Mouse (Mus musculus) cerebellum, adult 9-10 months (tissue): ENCODE data around the gene Ampd3.

Source experiments
- DNase-seq: peaks from one replicate; pipeline ENCODE4 v3.0.0; 2022

Ampd3 gene

GRCm38 (mm10) chr7:110803131-110803530, 35.1 kb downstream of the Ampd3 start:
- no peak for DNase-seq

GRCm38 (mm10) chr7:110804266-110804665, 36.3 kb downstream of the Ampd3 start:
- DNase-seq, result peak; percentile 34

- no peak for DNase-seq
Observed at GRCm38 (mm10) chr7:110807460-110808030, 39.5 kb downstream of the Ampd3 start.

DNA sequence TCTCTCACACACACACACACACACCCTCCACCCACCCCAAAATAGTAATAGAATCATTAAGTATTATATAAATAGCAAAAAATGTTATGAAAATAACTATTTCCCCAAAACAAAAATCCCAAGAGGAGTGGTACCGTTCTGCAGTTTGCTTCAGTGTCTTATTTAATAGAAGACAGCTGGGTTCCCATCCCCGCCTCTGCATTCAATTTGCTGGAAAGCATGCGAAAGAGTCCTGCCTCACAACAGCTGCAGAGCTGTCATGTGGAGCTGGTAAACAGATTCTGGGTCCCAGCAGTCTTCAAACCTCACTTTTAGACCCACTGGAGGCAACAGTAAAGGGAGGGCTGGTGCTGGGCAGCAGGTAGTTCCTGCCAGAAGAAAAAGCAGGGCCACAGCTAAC, 41.0 kb downstream of the Ampd3 start:
- no peak for DNase-seq

DNA sequence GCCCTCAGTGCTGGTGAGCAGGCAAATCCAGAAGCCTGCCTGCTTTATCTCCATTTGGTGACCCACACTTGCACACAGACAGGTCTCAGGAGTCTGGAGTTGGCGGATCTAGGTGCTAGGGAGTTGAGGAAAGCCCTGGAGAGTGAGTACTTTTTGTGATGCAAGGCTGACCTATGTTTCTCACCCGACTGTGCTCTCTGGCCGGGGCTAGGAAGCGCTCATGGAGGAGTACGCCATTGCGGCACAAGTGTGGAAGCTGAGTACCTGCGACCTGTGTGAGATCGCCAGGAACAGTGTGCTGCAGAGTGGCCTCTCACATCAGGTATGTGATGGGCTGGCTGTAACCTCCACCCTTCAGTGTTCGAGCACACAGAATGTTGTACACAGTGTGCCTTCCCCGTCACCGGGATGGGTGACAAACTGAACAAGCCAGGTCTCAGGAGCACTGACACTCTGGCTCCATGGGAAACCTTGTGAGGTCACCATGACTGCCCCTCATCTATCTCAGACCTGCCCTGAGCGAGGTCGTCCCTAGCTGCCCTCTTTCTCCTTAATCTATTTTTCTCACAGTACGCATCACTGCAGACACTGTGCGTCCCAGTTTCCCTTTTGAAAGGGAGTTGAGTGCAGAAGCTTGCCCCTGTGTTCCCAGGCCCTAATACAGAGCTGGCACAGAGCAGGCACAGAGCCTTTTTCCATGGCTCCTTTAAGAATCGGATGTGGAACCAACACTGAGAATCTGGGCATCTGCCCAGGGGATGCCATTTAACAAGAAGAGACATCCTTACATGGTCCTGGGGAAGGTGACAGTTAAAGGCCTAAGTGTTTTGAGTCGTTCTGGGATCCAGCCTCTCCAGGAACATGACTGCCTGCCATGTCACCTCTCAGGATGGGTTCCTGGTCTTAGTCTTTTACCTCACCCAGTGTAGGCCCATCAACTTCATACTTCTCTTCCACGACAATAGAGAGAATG, 41.9 kb downstream of the Ampd3 start:
- DNase-seq, result no peak

DNA sequence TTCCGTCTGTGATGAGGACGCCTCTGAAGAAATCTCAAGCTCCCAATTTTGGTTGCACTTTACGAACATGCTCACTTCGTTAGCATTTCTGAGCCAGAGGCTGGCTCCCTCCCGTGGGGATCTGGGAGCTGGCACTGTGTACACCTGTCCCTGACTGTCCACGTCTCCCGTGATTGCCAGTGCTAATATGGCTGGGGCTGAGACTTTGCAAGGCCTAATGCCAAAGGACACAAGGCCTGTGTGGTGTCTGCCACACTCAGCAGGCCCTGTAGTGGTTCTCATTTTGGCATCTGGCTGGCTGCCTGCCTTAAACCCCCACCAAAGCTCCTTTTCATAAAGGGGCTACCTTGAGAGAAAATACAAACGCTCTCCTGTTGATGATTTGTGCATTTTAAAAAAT, 43.0 kb downstream of the Ampd3 start:
- DNase-seq, result no peak

DNA sequence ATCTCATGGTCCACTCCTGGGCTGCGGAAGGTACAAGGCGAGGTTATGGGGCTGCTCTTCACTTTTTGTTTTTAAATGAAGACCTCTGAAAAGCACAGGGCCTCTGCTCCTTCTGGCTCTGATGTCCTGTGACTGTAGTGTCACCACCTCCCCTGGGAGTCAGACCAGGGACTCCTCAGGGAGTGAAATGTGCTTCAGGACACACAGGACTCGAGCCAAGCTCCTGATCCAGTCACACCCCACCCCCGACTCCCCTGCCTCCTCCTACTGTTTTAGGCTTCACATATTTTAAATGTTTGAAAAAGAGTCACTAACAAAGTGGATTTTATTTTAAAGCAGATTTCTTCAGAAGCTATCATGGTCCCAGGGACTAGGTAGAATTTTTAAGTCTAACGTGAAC, 43.5 kb downstream of the Ampd3 start:
- DNase-seq, result no peak

- no peak for DNase-seq
Observed at GRCm38 (mm10) chr7:110813983-110814382, 46.0 kb downstream of the Ampd3 start.

GRCm38 (mm10) chr7:110816037-110816436, 48.0 kb downstream of the Ampd3 start:
- peak; percentile 51 for DNase-seq

DNA sequence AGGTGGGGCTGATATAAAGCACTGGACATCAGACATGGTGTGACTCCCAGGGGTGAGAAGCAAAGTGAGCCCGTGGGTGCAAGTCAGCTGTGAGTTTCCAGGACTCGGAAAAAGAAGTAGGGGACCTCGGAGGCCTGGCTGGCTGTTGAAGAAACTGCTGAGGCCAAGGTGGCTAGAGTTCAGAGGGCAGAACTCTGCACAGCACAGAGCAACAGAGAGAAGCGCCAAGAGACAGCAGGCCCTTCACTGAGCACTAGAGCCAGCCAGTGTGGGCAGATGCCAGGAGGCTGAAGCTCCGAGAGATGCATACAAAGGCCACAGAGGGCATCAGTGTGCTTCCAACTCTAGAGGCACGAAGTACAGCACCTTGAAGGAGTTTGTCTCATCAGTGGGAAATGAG, 50.2 kb downstream of the Ampd3 start:
- no peak for DNase-seq

DNA sequence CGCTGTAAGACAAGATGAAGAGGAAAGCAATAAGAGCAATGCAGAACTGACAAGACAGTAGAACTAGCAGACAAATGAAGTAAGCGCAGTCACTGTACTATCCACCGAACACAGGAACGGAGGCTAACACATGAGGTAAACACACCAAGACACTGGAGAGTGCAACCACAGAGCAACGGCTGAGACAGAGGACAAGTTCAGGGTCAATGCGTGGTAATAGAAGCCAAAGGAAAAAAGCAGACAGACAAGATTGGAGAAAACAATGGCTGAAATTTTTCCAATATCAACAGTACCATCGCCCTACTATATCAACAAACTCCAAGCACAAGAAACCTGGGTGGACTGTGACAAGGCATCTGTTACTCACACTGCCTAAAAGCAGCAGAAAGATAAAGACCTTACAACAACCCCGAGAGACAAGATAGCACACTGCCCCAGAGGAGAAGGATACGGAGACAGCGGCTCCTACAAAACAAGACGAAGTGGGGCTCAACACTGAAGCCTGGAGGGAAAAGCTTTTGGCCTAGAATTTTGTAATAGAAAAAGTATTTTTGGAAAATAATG, 50.9 kb downstream of the Ampd3 start:
- no peak for DNase-seq

DNA sequence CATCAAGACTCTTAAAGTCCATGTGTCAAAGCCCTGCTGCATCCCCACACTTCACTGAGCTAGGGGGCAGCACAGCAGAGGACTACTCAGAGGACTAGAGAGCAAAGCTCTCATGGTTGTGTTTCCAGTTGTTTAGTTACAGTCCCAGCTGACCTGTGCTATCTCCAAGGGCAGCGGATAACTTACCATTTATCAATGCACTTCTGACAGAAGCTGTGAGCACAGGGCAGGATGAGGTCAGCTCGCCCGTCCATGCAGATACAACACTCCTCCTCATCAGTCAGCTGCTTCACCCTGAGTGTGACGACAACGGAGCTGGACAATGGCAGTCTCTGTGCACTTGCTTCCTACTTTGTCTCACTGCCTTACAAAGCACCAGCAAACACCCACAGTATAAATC, 53.1 kb downstream of the Ampd3 start:
- DNase-seq, result no peak

DNA sequence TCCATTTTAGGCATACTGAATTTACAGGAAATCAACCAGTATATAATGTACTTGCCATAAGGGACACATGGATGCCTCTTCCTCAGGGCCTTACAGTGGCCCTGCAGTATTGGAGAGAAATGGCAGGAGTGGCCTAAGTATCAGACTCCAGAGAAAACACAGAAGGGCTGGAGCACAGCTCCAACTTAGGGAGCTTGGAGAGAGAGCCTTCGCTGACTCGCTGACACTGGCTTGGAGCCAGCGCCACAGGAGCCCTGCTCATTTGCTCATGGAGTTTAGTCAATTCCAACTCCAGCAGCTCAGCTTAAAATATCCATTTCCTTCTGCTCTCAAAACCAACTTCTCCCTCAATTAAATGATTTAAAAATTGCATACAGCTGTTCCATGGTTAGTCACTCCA, 53.6 kb downstream of the Ampd3 start:
- peak; percentile 58 for DNase-seq

GRCm38 (mm10) chr7:110822055-110822454, 54.0 kb downstream of the Ampd3 start:
- no peak for DNase-seq

DNA sequence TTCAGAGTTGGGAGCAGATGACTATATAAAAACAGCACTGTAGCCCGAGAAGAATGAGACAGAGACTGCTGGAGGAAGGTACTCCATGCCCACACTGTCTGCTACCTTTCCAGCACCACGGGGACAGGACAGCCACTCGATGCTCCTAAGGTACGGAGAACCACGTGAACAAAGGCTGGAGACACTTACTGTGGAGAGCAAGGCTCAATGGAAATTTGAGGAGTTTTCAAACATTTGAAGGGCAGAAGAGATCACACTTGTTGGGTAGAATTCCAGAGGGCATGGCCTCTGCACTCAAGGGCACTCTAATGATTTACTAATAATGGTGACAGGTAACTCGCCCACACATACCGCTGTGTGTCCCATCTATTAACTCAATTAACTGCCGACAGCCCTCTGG, 55.1 kb downstream of the Ampd3 start:
- no peak for DNase-seq

DNA sequence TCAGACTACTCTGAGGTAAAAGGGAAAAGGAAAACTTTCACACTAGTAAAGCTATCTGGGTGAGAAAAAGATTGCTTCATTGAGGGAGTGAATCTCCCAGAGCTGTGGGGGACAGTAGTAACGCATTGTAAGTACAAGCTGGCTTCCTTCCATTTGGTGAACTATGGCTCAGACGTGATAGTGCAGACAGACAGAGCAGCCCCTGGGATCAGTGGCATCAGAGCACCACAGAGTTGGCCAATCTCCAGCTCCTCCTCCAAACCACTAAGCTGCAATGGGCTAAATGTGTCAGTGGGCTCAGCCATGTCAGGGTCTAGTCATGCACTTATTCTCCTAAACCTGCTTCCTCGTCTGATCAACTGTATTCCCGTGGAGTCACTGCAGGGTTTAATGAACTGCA, 55.6 kb downstream of the Ampd3 start:
- no peak for DNase-seq

- DNase-seq, result no peak
Observed at GRCm38 (mm10) chr7:110823995-110824953, 56.3 kb downstream of the Ampd3 start.

DNA sequence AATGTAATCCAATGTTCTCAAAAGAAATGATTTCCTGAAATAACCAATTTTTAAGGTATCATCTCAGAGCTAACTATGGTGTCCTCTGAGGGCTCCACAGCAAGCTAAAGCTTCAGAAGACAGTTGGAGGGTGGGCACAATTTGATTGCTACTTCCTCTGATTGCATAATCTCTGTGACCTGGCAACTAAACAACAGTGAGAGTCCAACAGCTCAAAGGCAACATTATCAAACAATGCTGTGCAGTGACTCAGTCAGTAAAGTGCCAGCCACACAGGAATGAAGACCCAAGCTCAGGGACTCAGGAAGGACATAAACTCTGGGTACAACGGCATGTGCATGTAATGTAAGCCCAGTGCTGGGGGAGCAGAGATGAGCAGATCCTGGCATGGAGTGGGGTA, 65.0 kb downstream of the Ampd3 start:
- DNase-seq, result no peak

GRCm38 (mm10) chr7:110834018-110834417, 66.0 kb downstream of the Ampd3 start:
- DNase-seq, result no peak

GRCm38 (mm10) chr7:110834522-110834921, 66.5 kb downstream of the Ampd3 start:
- no peak for DNase-seq

- no peak for DNase-seq
Observed at GRCm38 (mm10) chr7:110840332-110840731, 72.3 kb downstream of the Ampd3 start.

DNA sequence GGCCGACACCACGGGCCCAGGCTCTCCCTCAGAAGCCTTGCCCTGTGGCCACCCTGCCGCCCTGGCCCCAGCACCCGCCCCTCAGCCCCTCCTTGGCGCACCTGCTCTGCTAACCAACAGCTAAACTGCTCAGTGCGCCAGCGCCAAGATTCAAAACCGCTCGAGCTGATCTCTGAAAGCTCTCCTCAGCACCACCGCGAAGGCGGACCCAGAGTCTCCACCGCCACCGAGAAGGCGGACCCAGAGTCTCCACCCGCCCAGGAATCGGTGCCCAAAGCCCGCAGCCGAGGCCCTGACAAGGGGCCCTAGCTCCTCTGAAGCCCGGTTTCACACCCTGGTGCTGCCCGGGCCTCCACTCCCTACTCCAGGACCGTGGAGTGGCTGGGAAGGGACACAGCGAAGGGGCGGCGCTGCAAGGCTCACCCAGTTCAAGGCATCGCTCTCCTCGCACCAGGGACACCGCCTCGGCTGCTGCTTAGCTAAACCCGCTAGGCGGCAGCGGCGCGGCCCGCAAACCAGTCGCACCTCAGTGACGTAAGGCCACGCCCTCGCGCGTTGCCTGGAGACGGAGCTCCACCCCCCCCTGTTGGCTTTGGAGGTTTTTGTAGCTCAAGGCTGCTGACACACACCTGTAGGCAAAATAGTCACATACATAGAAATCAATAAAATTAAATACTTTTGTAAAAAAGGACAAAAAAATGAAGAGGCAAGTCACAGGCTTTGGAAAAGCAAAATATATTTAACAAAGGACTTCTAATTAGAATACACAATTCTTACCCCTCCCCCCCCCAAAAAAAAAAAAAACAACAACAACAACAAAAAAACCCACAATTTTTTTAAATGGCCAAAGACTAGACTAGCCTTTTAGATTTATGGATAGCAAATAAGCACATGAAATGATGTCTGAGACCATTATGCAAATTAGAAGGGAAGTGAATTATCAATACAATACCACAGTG, 76.2 kb downstream of the Ampd3 start, which contains the start of gene Rnf141:
Gene Rnf141, minus strand, starts transcription at position 542 of the 959 bp plus-strand sequence.
- peak; percentile 91 for DNase-seq
